Mouse (Mus musculus): ENCODE data around the gene Pecr.

DNA sequence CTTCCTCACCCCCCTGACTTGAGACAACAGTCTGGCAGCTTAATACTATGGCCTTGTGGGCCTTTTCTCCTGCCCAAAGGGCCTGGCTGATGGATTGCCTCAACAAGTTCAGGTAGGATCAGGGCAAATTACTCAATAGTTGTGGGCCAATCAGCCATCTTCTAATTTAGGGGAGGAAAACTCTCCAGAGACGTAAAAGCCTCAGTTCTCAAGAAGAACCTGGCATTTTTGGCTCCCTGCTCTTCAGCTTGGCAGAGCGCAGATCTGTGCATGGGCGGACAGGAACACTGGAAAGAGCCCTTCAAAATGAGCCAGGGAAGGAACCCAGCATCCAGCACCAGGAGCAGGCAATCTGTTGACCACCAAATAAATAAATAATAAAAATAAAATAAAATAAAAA, 6.0 kb downstream of the Pecr start:
- TF ChIP-seq NELFE (IDR thresholded peaks at IDR 0.05; ENCODE audit: low read depth, low read length) (no peak), CTCF (conservative IDR thresholded peaks at IDR 0.05 in 1 of 2, IDR thresholded peaks at IDR 0.05 in 1 of 2; ENCODE audit: low read depth in 2 of 2, low read length in 2 of 2) (no peak), PAX5 (IDR thresholded peaks at IDR 0.05; ENCODE audit: low read length) (no peak), POLR2A (IDR thresholded peaks at IDR 0.05; ENCODE audit: low read depth, low read length) (no peak), MAX (IDR thresholded peaks at IDR 0.05; ENCODE audit: low read length) (no peak), SMC3 (IDR thresholded peaks at IDR 0.05; ENCODE audit: low read depth, low read length) (no peak), MYC (IDR thresholded peaks at IDR 0.05; ENCODE audit: low read depth, low read length) (no peak), BHLHE40 (IDR thresholded peaks at IDR 0.05; ENCODE audit: low read depth, low read length) (no peak), EP300 (IDR thresholded peaks at IDR 0.05; ENCODE audit: low read length) (no peak), ZMIZ1 (IDR thresholded peaks at IDR 0.05; ENCODE audit: low read depth, low read length) (no peak), USF1 (IDR thresholded peaks at IDR 0.05; ENCODE audit: low read depth, low read length) (no peak), USF2 (conservative IDR thresholded peaks at IDR 0.05; ENCODE audit: low read depth, low read length) (no peak), UBTF (IDR thresholded peaks at IDR 0.05; ENCODE audit: low read depth, low read length) (no peak), MXI1 (IDR thresholded peaks at IDR 0.05; ENCODE audit: low read depth, low read length) (no peak)

Measured in CH12.LX (cell line).